Mouse (Mus musculus): Measurements from ENCODE around the gene Klhl12.

DNA sequence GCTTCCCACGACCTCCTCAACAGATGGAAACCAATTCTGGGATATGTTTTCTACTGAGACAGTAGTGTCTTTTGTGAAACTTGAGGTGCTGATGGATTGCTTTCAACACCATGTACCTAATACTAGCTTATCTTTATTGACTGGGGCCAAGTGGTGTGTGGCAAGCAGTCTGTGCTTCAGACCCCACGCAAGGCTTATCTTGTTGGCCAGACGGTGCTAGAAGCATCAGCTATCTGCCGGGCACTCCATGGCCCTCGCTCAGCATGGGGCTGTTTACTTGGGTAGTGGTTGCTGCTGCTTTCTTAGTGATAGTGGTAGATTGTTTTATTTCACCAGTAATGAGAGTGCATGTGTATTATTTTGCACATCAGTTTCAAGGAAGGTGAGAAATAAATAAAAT lies 29.0 kb upstream of the Klhl12 start:
- TF ChIP-seq CTCF (IDR thresholded peaks at IDR 0.05; ENCODE audit: extremely low read depth, insufficient read depth, insufficient read length, insufficient replicate concordance) (no peak), POLR2A (IDR thresholded peaks at IDR 0.05; ENCODE audit: low read depth, low read length) (no peak)

All from spleen, adult 2 months (tissue).